Mouse (Mus musculus) T-helper 1 cell (primary cell): ENCODE data around the gene Sumo1.
"Not testable (repeated sequence)": the region's sequence is repeated elsewhere in the genome, so short reads cannot be mapped to it uniquely, and the experiment has no call there.

Experiments used
- in situ Hi-C: fragments of 300-600 bp; cut with MboI, MseI; formaldehyde crosslinking; loops from one replicate; pipeline ENCODE4 v1.15.1; 2025; ENCODE audit warnings: high pct_unique_total_duplicates

The Sumo1 gene

GRCm38 (mm10) chr1:59636349-59636748, 34.3 kb downstream of the Sumo1 start:
- in situ Hi-C loops = no loop called here

GRCm38 (mm10) chr1:59633056-59633455, 37.6 kb downstream of the Sumo1 start:
- in situ Hi-C loops = no loop called here

DNA sequence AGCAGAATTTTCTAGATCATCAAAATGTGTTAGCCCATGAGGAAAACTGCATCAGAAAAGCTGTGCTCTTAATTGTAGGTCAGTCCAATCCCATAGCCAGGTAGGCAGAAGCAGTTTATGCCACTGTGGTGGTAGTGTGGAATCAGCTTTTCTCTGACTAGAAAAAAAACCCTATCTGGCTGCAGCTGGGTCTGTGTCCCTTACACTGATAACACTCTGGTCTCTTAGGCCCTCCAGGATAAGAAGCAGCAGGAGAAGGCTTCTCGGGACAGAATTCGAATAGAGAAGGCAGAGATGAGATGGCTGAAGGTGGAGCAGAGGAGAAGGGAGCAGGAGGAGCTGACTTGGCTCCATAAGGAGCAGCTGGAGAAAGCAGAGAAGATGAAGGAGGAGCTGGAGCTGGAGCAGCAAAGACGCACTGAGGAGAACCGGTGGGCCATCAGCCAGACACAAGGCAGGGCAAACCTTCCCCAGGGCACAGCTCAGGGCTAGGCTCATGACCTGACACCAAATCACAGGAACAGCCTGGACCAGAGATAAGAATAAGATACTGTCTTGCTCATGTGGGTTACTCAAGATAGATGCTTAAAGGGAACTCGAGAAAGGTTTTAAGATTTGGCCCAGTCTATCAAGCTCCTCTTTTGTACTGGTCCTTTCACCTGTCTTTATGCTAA, 38.5 kb downstream of the Sumo1 start:
- in situ Hi-C loops = no loop called here

DNA sequence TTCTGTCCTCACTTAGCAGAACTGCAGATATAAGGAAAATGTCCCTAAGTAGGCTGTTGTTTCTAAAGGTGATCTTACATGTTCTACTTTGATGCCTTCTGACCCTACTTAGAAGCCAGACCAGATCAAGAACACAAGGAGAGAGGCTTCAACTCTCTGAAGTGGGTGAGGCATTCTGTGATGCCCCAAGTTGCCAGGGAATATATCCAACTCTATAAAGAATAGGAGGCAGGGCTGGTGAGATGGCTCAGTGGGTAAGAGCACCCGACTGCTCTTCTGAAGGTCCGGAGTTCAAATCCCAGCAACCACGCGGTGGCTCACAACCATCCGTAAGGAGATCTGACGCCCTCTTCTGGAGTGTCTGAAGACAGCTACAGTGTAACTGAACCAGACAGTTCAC, 40.3 kb downstream of the Sumo1 start:
- in situ Hi-C loops = not testable (repeated sequence)

DNA sequence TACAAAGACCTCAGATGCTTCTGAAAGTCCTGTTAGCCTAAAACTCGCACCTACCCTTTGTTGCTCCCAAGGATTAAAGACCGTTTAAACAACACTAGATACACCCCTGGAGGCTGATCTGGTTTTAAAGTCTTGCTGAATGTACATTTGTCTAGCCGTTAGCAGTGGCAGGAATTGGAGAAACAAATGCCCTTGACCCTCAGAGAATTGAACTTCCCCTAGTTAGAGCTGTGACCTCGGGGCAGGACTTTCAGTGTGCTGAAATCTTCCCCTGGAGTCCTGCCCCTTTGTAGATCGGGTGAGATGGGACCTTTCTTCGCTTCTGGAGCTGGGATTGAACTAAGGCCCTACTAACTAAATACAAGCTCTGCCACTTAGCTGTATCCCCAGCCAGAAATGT, 41.4 kb downstream of the Sumo1 start:
- in situ Hi-C loops = loop anchor here (10.0 kb wide), 1 partner anchor 384 kb away; no protein-coding TSS in a partner anchor

GRCm38 (mm10) chr1:59625410-59625809, 45.2 kb downstream of the Sumo1 start:
- in situ Hi-C loops = loop anchor here (10.0 kb wide), 1 partner anchor 381 kb away; no protein-coding TSS in a partner anchor

- in situ Hi-C loops = loop anchor here (10.0 kb wide), 1 partner anchor 379 kb away; no protein-coding TSS in a partner anchor
These were observed 47.2 kb downstream of the Sumo1 start for GRCm38 (mm10) chr1:59623325-59624017.

DNA sequence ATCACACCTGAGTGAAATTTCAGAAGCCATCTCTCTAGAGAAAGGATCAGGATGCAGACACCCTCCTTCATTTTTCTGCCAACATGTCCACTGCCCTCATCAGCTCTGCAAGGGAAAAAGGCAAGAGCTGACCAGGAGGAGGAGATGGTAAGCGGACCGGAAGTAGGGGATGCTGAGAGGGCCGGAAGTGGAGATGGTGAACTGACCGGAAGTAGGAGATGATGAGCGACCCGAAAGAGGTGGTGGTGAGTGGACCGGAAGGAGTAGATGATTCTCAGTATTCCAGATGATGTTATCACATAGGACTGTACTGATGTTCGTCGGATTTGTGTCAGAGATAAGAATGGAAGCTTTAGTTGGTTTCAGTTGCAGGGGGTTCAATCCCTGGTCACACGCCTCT, 51.4 kb downstream of the Sumo1 start:
- in situ Hi-C loops = no loop called here

DNA sequence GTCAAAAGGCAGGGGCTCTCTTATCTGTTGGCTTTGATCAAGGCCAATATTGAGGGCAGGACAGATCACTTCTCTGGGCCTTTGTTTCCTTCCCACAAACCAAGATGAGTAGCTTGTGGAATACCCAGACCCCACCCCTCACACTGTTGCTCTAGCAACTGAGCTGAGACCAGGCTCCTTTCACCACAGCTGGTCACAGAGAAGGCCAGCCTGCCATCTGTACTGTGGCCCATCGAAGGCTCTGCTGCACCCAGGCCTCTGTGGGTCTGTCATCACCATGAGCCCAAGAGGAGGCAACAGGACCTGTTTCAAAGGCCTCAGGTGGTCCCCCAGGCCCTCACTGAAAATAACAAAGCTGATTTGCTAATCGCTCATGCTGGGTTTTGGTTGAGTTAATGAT, 55.6 kb downstream of the Sumo1 start:
- in situ Hi-C loops = no loop called here

DNA sequence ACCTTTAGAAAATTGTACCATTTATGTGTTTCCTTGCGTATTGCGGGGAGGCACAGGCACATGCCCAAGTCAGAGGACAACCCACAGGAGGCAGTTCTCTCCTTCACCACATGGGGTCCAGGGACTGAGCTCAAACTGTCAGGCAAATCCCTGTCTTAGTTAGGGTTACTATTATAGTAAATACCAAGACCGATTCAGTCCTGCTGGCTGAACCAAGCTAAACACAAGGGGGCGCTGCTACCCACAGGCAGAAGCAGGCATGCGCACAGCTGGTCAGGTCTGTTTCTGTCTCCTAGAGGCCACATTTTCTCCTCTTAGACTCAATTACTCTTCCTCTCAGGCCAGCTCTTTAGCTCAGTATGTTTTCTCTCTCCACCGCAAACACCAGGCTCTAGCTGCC, 56.8 kb downstream of the Sumo1 start:
- in situ Hi-C loops = no loop called here

GRCm38 (mm10) chr1:59610929-59611328, 59.7 kb downstream of the Sumo1 start:
- in situ Hi-C loops = no loop called here

GRCm38 (mm10) chr1:59609896-59610295, 60.7 kb downstream of the Sumo1 start:
- in situ Hi-C loops = no loop called here

- in situ Hi-C loops = no loop called here
These were observed 61.2 kb downstream of the Sumo1 start for GRCm38 (mm10) chr1:59609458-59609857.

DNA sequence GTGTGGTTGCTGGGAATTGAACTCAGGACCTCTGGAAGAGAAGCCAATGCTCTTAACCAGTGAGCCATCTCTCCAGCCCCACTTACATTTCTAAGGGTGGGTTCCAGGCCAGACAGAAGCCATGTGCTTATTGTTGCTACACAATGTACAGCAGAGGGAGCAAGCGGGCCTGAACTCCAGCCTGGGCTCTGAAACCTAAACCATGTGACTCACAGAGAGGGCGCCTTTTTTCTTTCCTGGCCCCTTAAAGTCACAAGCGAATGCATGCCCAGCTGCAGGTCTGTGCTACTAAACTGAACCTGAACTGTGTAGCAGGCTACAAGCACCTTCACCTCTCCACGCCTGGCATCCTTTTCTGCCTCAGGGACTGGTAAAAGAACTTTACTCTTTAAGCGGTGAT, 61.7 kb downstream of the Sumo1 start:
- in situ Hi-C loops = no loop called here

DNA sequence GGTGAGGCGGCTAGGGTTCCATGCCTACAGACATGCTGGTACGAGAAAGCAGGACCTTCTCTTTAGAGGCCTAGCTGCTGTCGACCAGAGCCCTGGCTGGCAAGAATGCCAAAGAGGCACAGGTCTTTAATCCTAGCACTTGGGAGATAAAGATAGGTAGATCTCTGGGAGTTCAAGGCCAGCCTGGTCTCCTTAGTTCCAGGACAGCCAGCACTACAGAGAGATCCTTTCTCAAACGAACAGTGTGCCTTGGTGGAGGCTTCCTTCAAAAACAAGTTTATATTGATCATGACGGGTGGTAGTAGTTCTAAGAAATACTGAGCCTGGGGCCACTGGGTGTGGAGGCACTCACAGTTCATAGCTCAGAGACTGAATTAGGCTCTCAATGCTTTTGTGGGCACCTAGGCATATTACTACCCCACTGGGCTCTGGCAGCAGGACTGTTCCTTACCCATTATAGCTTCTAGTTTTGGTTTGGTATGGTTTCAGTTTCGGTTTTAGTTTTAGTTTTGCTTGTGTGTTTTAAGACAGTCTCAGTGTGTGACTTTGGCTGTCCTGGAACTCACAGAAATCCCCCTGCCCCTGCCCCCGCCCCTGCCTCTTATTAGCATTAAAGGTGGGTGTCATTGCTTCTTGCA, 62.4 kb downstream of the Sumo1 start:
- in situ Hi-C loops = no loop called here

- in situ Hi-C loops = no loop called here
These were observed 63.6 kb downstream of the Sumo1 start for GRCm38 (mm10) chr1:59607071-59607470.

DNA sequence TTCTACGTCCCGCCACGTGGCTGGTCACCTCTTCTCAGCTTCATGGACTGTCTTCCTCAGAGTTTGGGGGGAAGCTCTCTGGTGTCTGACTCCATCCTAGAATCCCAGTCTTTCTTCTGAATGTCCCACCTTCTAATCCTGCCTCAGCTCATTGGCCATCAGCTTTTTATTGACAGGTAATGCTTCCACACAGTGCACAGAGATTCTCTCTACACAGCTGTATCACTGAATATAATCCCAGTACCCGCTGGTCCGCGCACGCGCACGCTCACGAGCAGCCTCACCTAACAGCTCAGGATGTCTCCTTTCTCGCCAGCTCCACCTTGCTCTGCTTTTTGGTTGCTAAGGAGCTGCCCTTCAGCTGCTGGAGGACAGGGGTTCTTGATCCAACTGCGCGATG, 64.2 kb downstream of the Sumo1 start:
- in situ Hi-C loops = no loop called here

- in situ Hi-C loops = no loop called here
These were observed 66.7 kb downstream of the Sumo1 start for GRCm38 (mm10) chr1:59603893-59604292.

DNA sequence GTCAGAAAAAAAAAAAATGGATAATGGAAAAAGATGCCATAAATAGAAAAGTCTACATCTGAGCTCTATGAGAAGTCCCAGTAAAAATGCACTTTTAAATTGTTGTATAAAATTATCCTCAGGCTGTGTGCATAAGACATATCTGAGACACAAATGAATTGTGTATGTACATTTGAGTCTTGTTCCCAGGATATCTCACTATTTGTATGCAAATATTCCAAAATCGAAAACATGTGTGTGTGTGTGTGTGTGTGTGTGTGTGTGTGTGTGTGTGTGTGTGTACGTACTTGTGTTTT, 67.3 kb downstream of the Sumo1 start:
- in situ Hi-C loops = no loop called here

GRCm38 (mm10) chr1:59602531-59603416, 67.9 kb downstream of the Sumo1 start:
- in situ Hi-C loops = no loop called here

DNA sequence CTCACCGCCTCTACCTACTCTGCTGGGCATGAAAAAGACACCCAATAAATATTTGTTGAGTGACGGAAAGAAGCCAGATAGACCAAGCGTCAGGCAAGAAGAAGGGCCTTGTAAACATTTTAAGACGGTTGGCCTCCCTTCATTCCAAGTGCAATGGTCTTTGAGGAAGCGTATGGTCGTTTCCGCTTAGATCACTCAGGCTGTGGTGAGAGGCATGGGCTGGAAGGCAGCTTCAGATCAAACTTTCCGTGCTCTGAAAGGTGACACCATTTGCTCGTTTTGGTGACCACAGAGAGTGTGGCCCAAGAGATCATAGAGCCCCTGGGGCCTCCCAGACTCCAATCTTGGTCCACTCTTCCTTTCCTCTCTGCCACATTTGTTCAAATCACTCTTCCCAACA, 75.0 kb downstream of the Sumo1 start:
- in situ Hi-C loops = no loop called here
